Mouse (Mus musculus): ENCODE results near the gene Pip4k2c. TPM values are rescaled to one million over a fixed set of nuclear protein-coding genes. Genes with fewer than 3 reads are reported as not detected.

Gene Pip4k2c
- total and polyA plus RNA-seq, 2 experiments from 2014 or later: 15.1 to 18.3 TPM

DNA sequence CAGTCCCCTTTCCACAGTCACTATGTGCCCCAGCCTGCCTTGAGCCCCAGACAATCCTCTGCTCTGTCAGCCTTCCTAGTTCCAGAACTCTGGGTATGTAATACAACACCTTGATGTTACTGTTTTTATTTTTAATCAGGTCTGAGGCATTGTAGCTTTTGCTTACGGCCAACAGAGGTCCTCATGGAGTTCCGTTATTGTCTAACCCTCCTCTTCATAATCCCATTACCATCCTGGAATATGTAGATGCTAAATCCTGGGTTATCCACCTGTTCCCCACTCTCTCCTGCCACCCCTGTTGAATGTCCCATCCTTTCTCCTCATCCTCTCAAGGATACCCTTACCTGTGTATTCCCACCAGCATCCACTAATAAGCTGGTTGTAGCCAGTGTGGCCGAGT is 35.2 kb downstream of the Pip4k2c start:
- DNase-seq (ENCODE audit: low spot score) (no peak), ATAC-seq (ENCODE audit: low FRiP score) (no peak)
- Histone ChIP-seq H3K27ac (ENCODE audit: low read depth, low read length) (no peak overlapping the region), H3K9ac (replicated peaks; ENCODE audit: low read length, poor library complexity, severe bottlenecking) (no peak overlapping the region), H3K4me3 (ENCODE audit: low read depth, low read length) (no peak overlapping the region), H3K9me3 (ENCODE audit: low read length) (no peaks in the 10 kb centered on the region), H3K4me1 (ENCODE audit: insufficient read depth, low read length) (peaks cover 13% of the 10 kb centered on the region), H3K36me3 (ENCODE audit: insufficient read depth, low read length) (peaks cover 10% of the 10 kb centered on the region), H3K27me3 (ENCODE audit: insufficient read depth, low read length) (peaks cover 38% of the 10 kb centered on the region), H3K4me2 (ENCODE audit: low read depth, low read length, poor library complexity, severe bottlenecking) (no peak overlapping the region)
- peak; percentile 35 for TF ChIP-seq CTCF (IDR thresholded peaks at IDR 0.05)
- WGBS: 36% methylated on average over 3 of the region's 3 CpGs

DNA sequence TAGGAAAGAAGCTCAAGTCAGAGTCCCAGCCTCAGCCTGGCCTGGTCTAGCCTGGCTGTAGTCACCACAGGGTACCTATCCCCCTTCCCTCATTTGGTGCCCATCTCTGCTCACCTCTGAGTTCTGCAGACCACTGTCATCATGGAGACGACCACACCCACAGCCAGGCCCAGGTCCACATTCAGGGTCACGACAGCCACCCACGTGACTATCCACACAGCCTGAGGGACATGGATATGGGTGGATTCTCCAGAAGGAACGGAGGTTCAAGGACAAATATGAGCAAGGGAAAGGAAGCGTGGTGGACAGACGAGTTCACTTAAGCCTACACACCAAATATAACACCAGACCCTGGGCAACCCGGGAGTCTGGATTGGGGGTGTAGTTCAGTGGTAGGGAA is 37.2 kb downstream of the Pip4k2c start:
- no peak for ATAC-seq (ENCODE audit: low FRiP score)
- 89% methylated on average over 7 of the region's 7 CpGs for WGBS
- Histone ChIP-seq H3K9ac (replicated peaks; ENCODE audit: low read length, poor library complexity, severe bottlenecking) (no peak overlapping the region), H3K9me3 (ENCODE audit: low read length) (no peaks in the 10 kb centered on the region), H3K36me3 (ENCODE audit: insufficient read depth, low read length) (peaks cover 13% of the 10 kb centered on the region), H3K27ac (ENCODE audit: low read depth, low read length) (no peak overlapping the region), H3K4me2 (ENCODE audit: low read depth, low read length, poor library complexity, severe bottlenecking) (no peak overlapping the region), H3K4me1 (ENCODE audit: insufficient read depth, low read length) (peaks cover 11% of the 10 kb centered on the region), H3K4me3 (ENCODE audit: low read depth, low read length) (no peak overlapping the region), H3K27me3 (ENCODE audit: insufficient read depth, low read length) (peaks cover 31% of the 10 kb centered on the region)
- no peak for DNase-seq (ENCODE audit: low spot score)
- TF ChIP-seq CTCF (IDR thresholded peaks at IDR 0.05): no peak

DNA sequence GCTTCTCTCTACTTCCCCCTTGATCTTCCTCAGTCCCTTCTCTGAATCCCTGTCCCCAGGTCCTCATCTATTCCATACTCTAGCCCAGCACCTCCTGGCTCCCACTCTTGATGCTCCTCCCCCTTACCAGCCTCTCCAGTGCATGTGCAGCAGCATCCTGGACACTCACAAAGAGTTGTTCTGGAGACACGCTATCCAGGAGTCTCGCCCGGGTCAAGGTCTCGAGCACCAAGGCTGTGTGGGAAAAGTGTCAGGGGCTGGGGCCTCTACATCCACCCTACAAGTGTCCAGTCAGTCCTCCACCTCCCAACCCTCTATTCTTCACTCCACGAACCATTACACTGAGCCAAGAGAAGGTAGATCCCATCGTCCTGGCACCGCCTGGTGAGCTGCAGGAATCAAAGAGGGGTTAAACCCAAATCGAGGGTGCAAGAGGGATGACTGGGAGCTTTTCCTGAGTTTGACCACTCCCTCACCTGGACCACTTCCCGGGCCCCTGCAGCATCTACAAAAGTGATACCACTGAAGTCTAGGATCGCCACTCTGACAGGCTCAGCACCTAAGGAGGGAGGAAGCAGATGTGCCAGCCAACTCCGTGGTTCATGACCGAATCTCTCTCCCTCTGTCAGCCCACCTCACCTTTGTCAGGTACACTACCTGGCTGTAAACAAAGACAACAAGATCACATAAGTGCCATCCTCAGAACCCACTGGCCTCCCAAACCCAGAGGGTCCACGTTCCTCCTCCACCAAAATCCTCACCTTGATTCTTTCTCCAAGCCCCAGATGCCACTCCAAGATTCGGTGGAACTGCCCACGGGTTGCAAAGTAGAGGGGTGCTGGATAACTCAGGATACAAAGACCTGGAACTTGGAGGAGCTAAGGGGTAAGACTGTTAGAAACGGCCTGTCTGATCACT is 38.0 kb downstream of the Pip4k2c start:
- Histone ChIP-seq H3K27ac (ENCODE audit: low read depth, low read length) (no peak overlapping the region), H3K9ac (replicated peaks; ENCODE audit: low read length, poor library complexity, severe bottlenecking) (no peak overlapping the region), H3K36me3 (ENCODE audit: insufficient read depth, low read length) (peaks cover 13% of the 10 kb centered on the region), H3K4me2 (ENCODE audit: low read depth, low read length, poor library complexity, severe bottlenecking) (no peak overlapping the region), H3K4me3 (ENCODE audit: low read depth, low read length) (no peak overlapping the region), H3K4me1 (ENCODE audit: insufficient read depth, low read length) (peaks cover 11% of the 10 kb centered on the region), H3K9me3 (ENCODE audit: low read length) (no peaks in the 10 kb centered on the region), H3K27me3 (ENCODE audit: insufficient read depth, low read length) (peaks cover 27% of the 10 kb centered on the region)
- ATAC-seq (ENCODE audit: low FRiP score) (no peak), DNase-seq (ENCODE audit: low spot score) (no peak)
- no peak for TF ChIP-seq CTCF (IDR thresholded peaks at IDR 0.05)
- 85% methylated on average over 16 of the region's 16 CpGs for WGBS

GRCm38 (mm10) chr10:127171631-127172200 is 39.7 kb downstream of the Pip4k2c start:
- WGBS: 88% methylated on average over 15 of the region's 15 CpGs
- no peak overlapping the region for H3K27ac ChIP-seq (ENCODE audit: low read depth, low read length)
- H3K36me3 ChIP-seq (ENCODE audit: insufficient read depth, low read length): peaks cover 18% of the 10 kb centered on the region
- no peak overlapping the region for H3K4me3 ChIP-seq (ENCODE audit: low read depth, low read length)
- H3K9me3 ChIP-seq (ENCODE audit: low read length): no peaks in the 10 kb centered on the region
- no peak for TF ChIP-seq CTCF (IDR thresholded peaks at IDR 0.05)
- H3K27me3 ChIP-seq (ENCODE audit: insufficient read depth, low read length): peaks cover 18% of the 10 kb centered on the region; the same call in 1 of the 2 replicates
- peaks cover 8% of the 10 kb centered on the region; the same call in 1 of the 2 replicates for H3K4me1 ChIP-seq (ENCODE audit: insufficient read depth, low read length)
- ATAC-seq (ENCODE audit: low FRiP score) (no peak), DNase-seq (ENCODE audit: low spot score) (no peak)
- H3K4me2 ChIP-seq (ENCODE audit: low read depth, low read length, poor library complexity, severe bottlenecking): no peak overlapping the region
- no peak overlapping the region for H3K9ac ChIP-seq (replicated peaks; ENCODE audit: low read length, poor library complexity, severe bottlenecking)

- 0 out of 2 replicates have a peak, but pooled peaks cover 11% of the 10 kb centered on the region for H3K27me3 ChIP-seq (ENCODE audit: insufficient read depth, low read length)
- H3K36me3 ChIP-seq (ENCODE audit: insufficient read depth, low read length): peaks cover 18% of the 10 kb centered on the region
- 4% methylated on average over 26 of the region's 29 CpGs for WGBS
- H3K9me3 ChIP-seq (ENCODE audit: low read length): no peaks in the 10 kb centered on the region
- H3K4me1 ChIP-seq (ENCODE audit: insufficient read depth, low read length): peaks cover 8% of the 10 kb centered on the region; the same call in 1 of the 2 replicates
- H3K9ac ChIP-seq (replicated peaks; ENCODE audit: low read length, poor library complexity, severe bottlenecking): no peak overlapping the region
- TF ChIP-seq CTCF (IDR thresholded peaks at IDR 0.05): peak; percentile 71
- peak; percentile 49 for DNase-seq (ENCODE audit: low spot score)
- 0 out of 2 replicates have a peak, but pooled peaks have one; percentile 45 for ATAC-seq (ENCODE audit: low FRiP score)
- 0 out of 2 replicates have a peak overlapping the region, but pooled peaks have one; percentile 4 for H3K4me3 ChIP-seq (ENCODE audit: low read depth, low read length)
- H3K27ac ChIP-seq (ENCODE audit: low read depth, low read length): no peak overlapping the region
- peak overlapping the region; percentile 36; the same call in 1 of the 2 replicates for H3K4me2 ChIP-seq (ENCODE audit: low read depth, low read length, poor library complexity, severe bottlenecking)
Measured at GRCm38 (mm10) chr10:127170837-127171272, 40.5 kb downstream of the Pip4k2c start.
